Mouse (Mus musculus) thymus, postnatal 14 days (tissue): ENCODE results near the gene Car8.
"Not testable (repeated sequence)": the region's sequence is repeated elsewhere in the genome, so short reads cannot be mapped to it uniquely, and the experiment has no call there.

Experiments used
- DNase-seq: peaks from one replicate; pipeline ENCODE4 v3.0.0; 2021

The Car8 gene

DNA sequence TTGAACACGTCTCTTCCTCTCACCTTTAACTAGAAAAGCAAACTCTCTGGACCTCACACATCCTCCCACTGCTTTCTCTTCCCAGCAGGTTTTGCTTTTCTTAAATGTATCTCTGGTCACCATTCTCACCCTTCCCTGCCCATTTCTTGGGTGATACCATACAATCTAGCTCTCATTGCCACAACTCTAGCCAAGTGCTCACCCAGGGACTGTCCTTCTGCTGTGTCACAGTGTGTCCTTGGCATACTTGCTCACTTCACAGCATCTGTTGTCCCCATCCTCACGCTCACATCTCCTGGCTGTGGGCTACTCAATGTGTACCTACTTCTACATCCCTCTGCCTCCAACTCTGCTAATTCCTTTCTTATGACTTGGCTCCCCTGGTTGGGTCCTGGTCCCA, 37.2 kb downstream of the Car8 start:
- DNase-seq = no peak

DNA sequence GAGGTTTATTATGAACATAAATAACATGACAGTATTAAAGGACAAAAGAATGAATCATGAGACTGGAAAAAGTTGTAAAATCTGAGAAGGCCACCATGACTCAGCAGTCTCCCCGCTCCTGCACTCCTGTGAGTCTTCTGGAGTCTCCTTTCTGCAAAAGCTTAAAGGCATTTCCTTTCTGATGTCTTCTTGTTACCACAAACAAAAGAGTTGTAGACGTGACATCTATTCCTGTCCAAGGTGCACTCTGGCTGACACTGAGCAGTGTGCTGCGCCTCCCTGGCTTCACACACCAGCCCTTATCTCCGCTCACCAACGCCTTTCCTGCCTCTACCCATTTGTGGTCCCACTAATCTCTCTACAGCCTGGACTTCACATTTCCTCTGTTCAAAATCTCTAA, 38.8 kb downstream of the Car8 start:
- no peak for DNase-seq

- DNase-seq = no peak
Observed at GRCm38 (mm10) chr4:8198033-8198432, 40.8 kb downstream of the Car8 start.

- DNase-seq = no peak
Observed at GRCm38 (mm10) chr4:8190441-8190840, 48.4 kb downstream of the Car8 start.

- DNase-seq = no peak
Observed at GRCm38 (mm10) chr4:8186921-8187687, 51.7 kb downstream of the Car8 start.

- no peak for DNase-seq
Observed at GRCm38 (mm10) chr4:8180576-8180975, 58.3 kb downstream of the Car8 start.

DNA sequence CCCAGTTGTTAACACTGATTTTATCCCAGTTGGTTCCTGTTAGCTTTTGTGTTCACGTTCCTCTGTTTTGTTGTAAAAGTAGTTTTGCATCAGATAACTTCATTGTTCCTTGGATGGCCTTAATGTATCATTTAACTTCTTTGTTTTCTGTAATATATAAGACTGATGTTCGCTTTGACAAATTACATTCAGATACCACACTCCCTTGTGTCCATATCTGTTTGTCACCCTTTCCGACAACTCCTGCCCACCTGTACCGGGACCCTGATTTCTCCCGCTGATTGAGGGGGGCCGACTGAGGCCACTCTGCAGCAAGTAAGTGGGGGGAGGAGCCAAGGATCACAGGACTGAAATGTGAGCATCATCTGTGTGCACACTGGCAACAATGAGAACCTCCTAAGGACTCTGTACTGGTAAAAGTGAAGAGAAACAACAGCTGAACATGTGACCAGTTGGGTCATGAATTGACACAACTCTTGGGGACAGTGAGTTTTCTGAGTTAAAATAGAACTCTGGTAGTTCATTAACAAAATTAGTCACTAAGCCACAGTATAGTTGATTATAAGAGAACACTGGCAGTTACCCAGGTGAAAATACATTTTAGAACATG, 84.1 kb downstream of the Car8 start:
- DNase-seq = no peak

- not testable (repeated sequence) for DNase-seq
Observed at GRCm38 (mm10) chr4:8153926-8154325, 84.9 kb downstream of the Car8 start.

DNA sequence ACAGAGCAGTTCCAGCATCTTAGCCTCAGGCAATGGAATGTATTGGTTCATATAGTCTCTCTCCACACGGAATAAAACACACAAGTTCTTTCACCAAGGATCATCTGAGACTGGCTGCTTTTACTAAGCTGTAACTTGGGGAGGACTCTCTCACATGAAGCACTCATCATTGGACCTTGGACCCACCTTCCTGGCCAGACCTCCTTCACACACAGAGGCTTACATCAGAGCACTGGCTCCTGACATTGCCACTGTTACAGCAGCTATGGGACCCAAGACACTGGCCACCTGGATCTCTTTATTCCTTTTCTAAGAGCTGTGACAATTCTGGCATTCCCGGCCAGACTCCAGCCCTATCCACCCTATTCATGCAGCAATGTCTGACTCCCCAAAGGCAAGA, 101.4 kb downstream of the Car8 start:
- no peak for DNase-seq

- DNase-seq = no peak
Observed at GRCm38 (mm10) chr4:8132024-8132423, 106.8 kb downstream of the Car8 start.

DNA sequence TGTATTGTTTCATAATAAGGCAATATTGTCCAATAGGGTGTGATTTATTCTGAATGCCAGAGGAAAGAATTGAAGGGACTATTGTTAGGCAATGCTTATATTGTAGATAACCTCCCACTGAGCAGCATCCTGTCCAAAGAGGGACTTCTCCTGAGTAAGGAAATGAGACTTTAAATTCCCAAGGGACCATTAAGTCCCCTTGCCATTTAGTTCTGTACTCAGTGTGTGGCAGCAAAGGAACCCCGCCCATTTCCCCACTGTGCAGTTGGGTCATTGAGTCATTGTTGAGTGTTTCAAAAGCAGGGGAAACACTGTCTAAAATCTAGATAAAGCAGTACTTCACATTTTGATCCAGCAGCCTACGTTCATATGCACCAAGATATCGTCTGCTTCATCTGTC, 125.3 kb downstream of the Car8 start:
- DNase-seq = no peak

GRCm38 (mm10) chr4:8111891-8112290, 127.0 kb downstream of the Car8 start:
- DNase-seq = no peak

GRCm38 (mm10) chr4:8109906-8110567, 128.8 kb downstream of the Car8 start:
- no peak for DNase-seq

GRCm38 (mm10) chr4:8101466-8101865, 137.4 kb downstream of the Car8 start:
- DNase-seq = no peak

GRCm38 (mm10) chr4:8098084-8098483, 140.8 kb downstream of the Car8 start:
- DNase-seq = no peak

GRCm38 (mm10) chr4:8097683-8098082, 141.2 kb downstream of the Car8 start:
- no peak for DNase-seq

GRCm38 (mm10) chr4:8093566-8093965, 145.3 kb downstream of the Car8 start:
- DNase-seq = not testable (repeated sequence)
